Mouse (Mus musculus) heart, embryonic 11.5 days (tissue): ENCODE results near the gene Ndufb5. TPM values are rescaled to one million over a fixed set of nuclear protein-coding genes. Genes with fewer than 3 reads are reported as not detected.
"Not testable (repeated sequence)": the region's sequence is repeated elsewhere in the genome, so short reads cannot be mapped to it uniquely, and the experiment has no call there.

Experiments
- ATAC-seq: fragments of 200-750 bp; cut with Nextera tagmentation; replicated peaks from 2 replicates; pipeline ENCODE4 v1.8.0; 2017; ENCODE audit warnings: moderate library complexity; ENCODE audit not compliant: insufficient number of reproducible peaks, low FRiP score, low TSS enrichment
- H3K27ac ChIP-seq: fragments of 300-500 bp; sonication (generic); 2 replicates; pipeline ENCODE4 v1.5.1; 2014; ENCODE audit warnings: mild to moderate bottlenecking, low read depth, low read length
- H3K27me3 ChIP-seq: fragments of 300-500 bp; sonication (generic); 2 replicates; pipeline ENCODE4 v1.6.1; 2014; ENCODE audit warnings: mild to moderate bottlenecking, low read length, mixed read lengths; ENCODE audit not compliant: control insufficient read depth, insufficient read depth
- H3K36me3 ChIP-seq: fragments of 300-500 bp; sonication (generic); 2 replicates; pipeline ENCODE4 v1.6.1; 2014; ENCODE audit warnings: mild to moderate bottlenecking, low read length, moderate library complexity, mixed read lengths; ENCODE audit not compliant: control insufficient read depth, insufficient read depth
- H3K4me1 ChIP-seq: fragments of 300-500 bp; sonication (generic); 2 replicates; pipeline ENCODE4 v1.6.1; 2014; ENCODE audit warnings: low read length; ENCODE audit not compliant: control insufficient read depth, insufficient read depth
- H3K4me2 ChIP-seq: fragments of 300-500 bp; sonication (generic); 2 replicates; pipeline ENCODE4 v1.6.1; 2014; ENCODE audit warnings: mild to moderate bottlenecking, moderate library complexity
- H3K4me3 ChIP-seq: fragments of 300-500 bp; sonication (generic); 2 replicates; pipeline ENCODE4 v1.5.1; 2014; ENCODE audit warnings: low read depth, low read length
- H3K9ac ChIP-seq: fragments of 300-500 bp; sonication (generic); 2 replicates; pipeline ENCODE4 v1.6.1; 2014; ENCODE audit warnings: mild to moderate bottlenecking, low read depth, low read length, moderate library complexity
- H3K9me3 ChIP-seq: fragments of 300-500 bp; sonication (generic); replicated peaks from 2 replicates; pipeline ENCODE4 v1.6.1; 2016; ENCODE audit warnings: low read length; ENCODE audit not compliant: control insufficient read depth
- WGBS: fragments of 180-500 bp; shearing (Covaris S2); extraction: QIAGEN DNeasy Blood & Tissue Kit; methylation state at CpG from one replicate; pipeline ENCODE4 v1.1.7; 2014; ENCODE audit not compliant: insufficient replicate concordance; 5-methylcytosine and 5-hydroxymethylcytosine counted together
- polyA plus RNA-seq: library from polyadenylated mRNA; unstranded; fragments of >200 nt; fragmentation: Nextera tagmentation; extraction: Ambion mirVana; gene quantifications from 2 replicates; pipeline ENCODE4 v1.2.1, GENCODE M21; 2014

Gene Ndufb5
- polyA plus RNA-seq, 1 experiment from 2014 or later: 475 TPM

- WGBS: 88% methylated on average over 6 of the region's 6 CpGs
- no peak overlapping the region for H3K9ac ChIP-seq
- no peak overlapping the region for H3K27ac ChIP-seq
- no peaks in the 10 kb centered on the region for H3K4me1 ChIP-seq
- H3K4me3 ChIP-seq: no peak overlapping the region
- no peak for ATAC-seq
- no peak overlapping the region for H3K4me2 ChIP-seq
- H3K36me3 ChIP-seq: peaks cover 30% of the 10 kb centered on the region
- no peaks in the 10 kb centered on the region for H3K27me3 ChIP-seq
- H3K9me3 ChIP-seq: 0 out of 2 replicates have a peak, but pooled peaks cover 2% of the 10 kb centered on the region
Observed at GRCm38 (mm10) chr3:32745001-32745400, 8.2 kb downstream of the Ndufb5 start.

- H3K4me1 ChIP-seq, H3K9ac ChIP-seq, H3K27ac ChIP-seq, ATAC-seq, H3K4me3 ChIP-seq, H3K4me2 ChIP-seq, H3K27me3 ChIP-seq, H3K9me3 ChIP-seq: not testable (repeated sequence)
- peaks cover 31% of the 10 kb centered on the region for H3K36me3 ChIP-seq
Observed at GRCm38 (mm10) chr3:32745426-32745825, 8.6 kb downstream of the Ndufb5 start.

DNA sequence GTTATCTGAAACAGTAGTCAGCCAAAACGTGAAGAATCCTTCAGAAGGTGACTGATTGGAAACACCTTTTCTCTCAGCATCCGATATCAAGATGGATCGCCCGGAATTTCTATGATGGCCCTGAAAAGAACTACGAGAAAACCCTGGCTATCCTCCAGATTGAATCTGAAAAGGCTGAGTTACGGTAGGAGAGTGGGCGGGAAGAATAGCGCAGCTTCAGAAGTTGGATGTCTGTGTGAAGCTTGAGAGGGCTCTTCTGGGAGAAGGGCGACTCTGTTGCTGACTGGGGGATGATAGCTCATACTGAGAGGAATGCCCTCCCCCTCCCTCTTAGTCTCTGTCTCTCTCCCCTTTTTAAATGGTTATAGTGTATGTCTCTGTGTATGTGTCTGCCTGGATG is 11.6 kb downstream of the Ndufb5 start:
- WGBS: 88% methylated on average over 9 of the region's 9 CpGs
- Histone ChIP-seq H3K27ac (no peak overlapping the region), H3K36me3 (peaks cover 46% of the 10 kb centered on the region), H3K9ac (no peak overlapping the region), H3K4me1 (no peaks in the 10 kb centered on the region), H3K27me3 (no peaks in the 10 kb centered on the region), H3K9me3 (0 out of 2 replicates have a peak, but pooled peaks cover 2% of the 10 kb centered on the region), H3K4me2 (no peak overlapping the region), H3K4me3 (no peak overlapping the region)
- no peak for ATAC-seq

DNA sequence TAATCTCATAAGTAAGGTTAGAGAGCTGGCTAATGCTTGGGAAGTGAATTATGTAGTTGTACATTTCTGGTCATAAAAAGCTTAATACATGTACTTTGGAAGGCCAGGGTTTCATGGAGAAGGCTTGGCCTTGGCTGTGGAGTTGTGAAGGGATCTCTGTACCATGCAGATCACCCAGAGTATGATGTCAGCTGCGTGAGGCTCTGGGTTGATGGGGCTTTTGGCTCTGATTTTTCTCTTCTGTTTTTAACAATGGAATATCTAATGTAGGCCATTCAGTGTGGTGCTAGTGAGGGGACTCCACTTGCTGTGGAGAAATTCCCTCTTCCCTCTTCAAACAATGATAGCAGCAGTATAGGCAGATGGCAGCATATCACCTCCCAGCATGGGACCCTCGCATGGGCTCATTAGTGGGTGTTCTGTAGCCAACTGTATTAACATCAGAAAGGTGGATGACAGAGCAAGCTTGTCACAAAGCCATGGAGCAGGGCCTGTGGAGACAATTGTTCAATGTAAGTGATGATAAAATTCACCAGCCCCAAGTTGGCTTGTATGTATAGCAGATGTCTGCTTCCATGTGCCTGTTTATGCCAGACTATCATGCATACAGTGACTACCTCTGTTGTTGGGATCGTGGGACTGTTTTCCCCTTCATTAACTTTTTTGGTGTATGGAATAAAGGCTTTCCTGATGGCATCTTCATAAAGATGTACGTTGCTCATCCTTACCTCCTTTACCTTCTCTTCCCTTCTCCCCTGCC is 13.2 kb downstream of the Ndufb5 start:
- Histone ChIP-seq H3K27me3 (no peaks in the 10 kb centered on the region), H3K36me3 (peaks cover 44% of the 10 kb centered on the region), H3K9me3 (0 out of 2 replicates have a peak, but pooled peaks cover 2% of the 10 kb centered on the region), H3K9ac (no peak overlapping the region), H3K4me3 (no peak overlapping the region), H3K4me2 (no peak overlapping the region), H3K4me1 (no peaks in the 10 kb centered on the region), H3K27ac (no peak overlapping the region)
- ATAC-seq: no peak
- 90% methylated on average over 4 of the region's 4 CpGs for WGBS

DNA sequence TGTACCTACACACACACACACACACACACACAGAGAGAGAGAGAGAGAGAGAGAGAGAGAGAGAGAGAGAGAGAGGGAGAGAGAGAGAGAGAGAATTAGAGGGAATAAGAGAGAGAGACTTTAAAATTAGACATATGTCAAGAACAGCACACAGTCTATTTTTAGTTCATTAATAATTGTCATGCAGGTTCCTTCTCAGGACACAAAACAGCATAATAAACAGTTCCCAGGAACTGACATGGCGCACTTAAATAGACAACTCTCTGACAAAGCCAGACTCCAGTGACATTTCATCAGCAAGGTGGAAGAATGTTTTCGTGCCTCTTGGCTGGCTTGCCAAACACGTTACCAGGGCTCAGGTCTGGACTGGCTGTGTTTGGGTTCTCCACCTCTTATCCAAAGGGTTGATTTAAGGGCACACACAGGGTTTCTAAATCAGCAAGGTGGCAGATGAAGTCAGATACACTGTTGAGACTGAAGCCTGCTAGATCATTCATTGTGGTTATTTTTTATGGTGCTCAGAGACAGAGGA is 17.7 kb downstream of the Ndufb5 start:
- no peak overlapping the region for H3K9ac ChIP-seq
- no peaks in the 10 kb centered on the region for H3K27me3 ChIP-seq
- no peak for ATAC-seq
- WGBS: 82% methylated on average over 3 of the region's 3 CpGs
- no peaks in the 10 kb centered on the region for H3K4me1 ChIP-seq
- no peak overlapping the region for H3K4me2 ChIP-seq
- H3K4me3 ChIP-seq: no peak overlapping the region
- H3K27ac ChIP-seq: no peak overlapping the region
- peaks cover 18% of the 10 kb centered on the region for H3K36me3 ChIP-seq
- no peaks in the 10 kb centered on the region for H3K9me3 ChIP-seq

- no peaks in the 10 kb centered on the region for H3K4me1 ChIP-seq
- no peak overlapping the region for H3K9ac ChIP-seq
- 71% methylated on average over 5 of the region's 5 CpGs for WGBS
- no peak for ATAC-seq
- H3K4me2 ChIP-seq: no peak overlapping the region
- H3K27me3 ChIP-seq: no peaks in the 10 kb centered on the region
- no peaks in the 10 kb centered on the region for H3K9me3 ChIP-seq
- no peak overlapping the region for H3K27ac ChIP-seq
- H3K36me3 ChIP-seq: no peaks in the 10 kb centered on the region
- no peak overlapping the region for H3K4me3 ChIP-seq
Observed at GRCm38 (mm10) chr3:32759212-32759611, 22.4 kb downstream of the Ndufb5 start.

GRCm38 (mm10) chr3:32762962-32763361 is 26.2 kb downstream of the Ndufb5 start:
- H3K36me3 ChIP-seq: no peaks in the 10 kb centered on the region
- no peaks in the 10 kb centered on the region for H3K27me3 ChIP-seq
- no peak overlapping the region for H3K4me2 ChIP-seq
- WGBS: 66% methylated on average over 8 of the region's 8 CpGs
- H3K27ac ChIP-seq: no peak overlapping the region
- no peaks in the 10 kb centered on the region for H3K9me3 ChIP-seq
- ATAC-seq: no peak
- H3K4me1 ChIP-seq: no peaks in the 10 kb centered on the region
- H3K9ac ChIP-seq: no peak overlapping the region
- H3K4me3 ChIP-seq: no peak overlapping the region

DNA sequence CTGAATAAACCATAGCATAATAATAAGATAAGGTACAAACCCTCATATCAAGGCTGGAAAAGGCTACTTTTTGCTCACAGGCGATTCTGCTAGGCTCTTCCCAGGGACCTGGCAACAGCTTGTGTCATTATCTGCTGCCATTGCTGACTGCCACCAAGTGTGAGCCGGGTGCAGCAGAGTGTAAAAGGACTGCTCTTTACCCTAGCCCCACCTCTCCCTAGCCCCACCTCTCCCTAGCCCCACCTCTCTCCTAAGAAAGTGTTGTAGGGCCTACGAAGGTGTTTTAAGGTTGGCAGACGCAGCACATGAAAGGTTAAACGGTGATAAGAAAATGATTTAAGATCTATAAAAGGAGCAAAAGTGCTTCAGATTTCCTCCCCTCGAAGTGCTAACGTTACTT is 27.1 kb downstream of the Ndufb5 start:
- 39% methylated on average over 7 of the region's 7 CpGs for WGBS
- no peaks in the 10 kb centered on the region for H3K27me3 ChIP-seq
- H3K36me3 ChIP-seq: no peaks in the 10 kb centered on the region
- H3K9ac ChIP-seq: no peak overlapping the region
- ATAC-seq: no peak
- H3K4me1 ChIP-seq: no peaks in the 10 kb centered on the region
- no peaks in the 10 kb centered on the region for H3K9me3 ChIP-seq
- H3K4me2 ChIP-seq: no peak overlapping the region
- no peak overlapping the region for H3K4me3 ChIP-seq
- H3K27ac ChIP-seq: no peak overlapping the region

DNA sequence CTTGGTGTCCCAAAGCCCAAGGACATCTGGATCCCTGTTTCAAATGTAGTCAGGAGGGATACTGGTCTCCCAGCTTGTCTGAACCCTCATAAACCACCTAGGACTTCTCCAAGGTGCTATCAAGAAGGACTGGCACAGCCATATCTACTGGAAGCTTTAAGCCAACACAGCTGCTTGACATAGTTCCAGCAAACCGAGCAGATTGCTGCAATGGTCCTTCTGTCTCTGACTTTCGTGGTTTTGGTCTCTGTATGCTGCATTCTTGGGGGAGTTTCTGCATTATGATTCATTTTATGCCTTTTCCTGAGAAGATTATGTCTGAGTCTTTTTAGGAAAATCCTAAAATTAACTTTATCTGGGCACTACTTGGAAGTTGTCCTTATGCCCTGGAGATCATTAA is 34.0 kb downstream of the Ndufb5 start:
- Histone ChIP-seq H3K9me3 (no peaks in the 10 kb centered on the region), H3K4me3 (no peak overlapping the region), H3K27me3 (no peaks in the 10 kb centered on the region), H3K27ac (no peak overlapping the region), H3K4me2 (no peak overlapping the region), H3K36me3 (no peaks in the 10 kb centered on the region), H3K4me1 (no peaks in the 10 kb centered on the region), H3K9ac (no peak overlapping the region)
- 77% methylated on average over 2 of the region's 2 CpGs for WGBS
- no peak for ATAC-seq
